Mouse (Mus musculus) stomach, embryonic 15.5 days (tissue): Measurements from ENCODE around the gene Zfp652. TPM values are rescaled to one million over a fixed set of nuclear protein-coding genes. Genes with fewer than 3 reads are reported as not detected.

Experiments used
- ATAC-seq: fragments of 200-750 bp; cut with Nextera tagmentation; 2 replicates; pipeline ENCODE4 v1.8.0; 2017; ENCODE audit warnings: low read depth, moderate number of reproducible peaks, moderate TSS enrichment; ENCODE audit not compliant: insufficient read depth, low FRiP score
- H3K27ac ChIP-seq: fragments of 300-500 bp; sonication (generic); 2 replicates; pipeline ENCODE4 v1.5.1; 2015; ENCODE audit warnings: mild to moderate bottlenecking, inconsistent platforms
- H3K27me3 ChIP-seq: fragments of 300-500 bp; sonication (generic); replicated peaks from 2 replicates; pipeline ENCODE4 v1.6.1; 2015; ENCODE audit warnings: inconsistent platforms
- H3K36me3 ChIP-seq: fragments of 300-500 bp; sonication (generic); 2 replicates; pipeline ENCODE4 v1.6.1; 2015; ENCODE audit warnings: inconsistent platforms
- H3K4me1 ChIP-seq: fragments of 300-500 bp; sonication (generic); 2 replicates; pipeline ENCODE4 v1.6.1; 2015; ENCODE audit warnings: inconsistent platforms
- H3K4me2 ChIP-seq: fragments of 300-500 bp; sonication (generic); 2 replicates; pipeline ENCODE4 v1.6.1; 2015; ENCODE audit warnings: mild to moderate bottlenecking, inconsistent platforms
- H3K4me3 ChIP-seq: fragments of 300-500 bp; sonication (generic); replicated peaks from 2 replicates; pipeline ENCODE4 v1.5.1; 2015; ENCODE audit warnings: inconsistent platforms
- H3K9ac ChIP-seq: fragments of 300-500 bp; sonication (generic); 2 replicates; pipeline ENCODE4 v1.6.1; 2015; ENCODE audit warnings: inconsistent platforms
- H3K9me3 ChIP-seq: fragments of 300-500 bp; sonication (generic); 2 replicates; pipeline ENCODE4 v1.6.1; 2016; ENCODE audit warnings: inconsistent platforms
- WGBS: fragments of 180-500 bp; shearing (Covaris S2); methylation state at CpG from one replicate; pipeline ENCODE4 v1.1.7; 2015; 5-methylcytosine and 5-hydroxymethylcytosine counted together
- polyA plus RNA-seq: library from polyadenylated mRNA; unstranded; fragments of >200 nt; fragmentation: Nextera tagmentation; extraction: Ambion mirVana; gene quantifications from 2 replicates; pipeline ENCODE4 v1.2.1, GENCODE M21; 2015

Gene Zfp652
- polyA plus RNA-seq, 1 experiment from 2014 or later = 21.7 TPM

- Histone ChIP-seq H3K36me3 (no peaks in the 10 kb centered on the region), H3K4me2 (no peak overlapping the region), H3K27me3 (no peaks in the 10 kb centered on the region), H3K27ac (no peak overlapping the region), H3K9me3 (no peaks in the 10 kb centered on the region), H3K4me3 (no peak overlapping the region), H3K9ac (no peak overlapping the region), H3K4me1 (0 out of 2 replicates have a peak, but pooled peaks cover 7% of the 10 kb centered on the region)
- WGBS = 86% methylated on average over 8 of the region's 8 CpGs
- no peak for ATAC-seq
Measured at GRCm38 (mm10) chr11:95771665-95772064, 59.2 kb downstream of the Zfp652 start.

GRCm38 (mm10) chr11:95773264-95773663 lies 60.8 kb downstream of the Zfp652 start:
- Histone ChIP-seq H3K9ac (no peak overlapping the region), H3K4me2 (no peak overlapping the region), H3K9me3 (no peaks in the 10 kb centered on the region), H3K4me3 (no peak overlapping the region), H3K27ac (no peak overlapping the region), H3K27me3 (no peaks in the 10 kb centered on the region), H3K4me1 (0 out of 2 replicates have a peak, but pooled peaks cover 7% of the 10 kb centered on the region), H3K36me3 (no peaks in the 10 kb centered on the region)
- no peak for ATAC-seq
- WGBS = 84% methylated on average over 3 of the region's 3 CpGs

GRCm38 (mm10) chr11:95777323-95778297 lies 65.1 kb downstream of the Zfp652 start:
- peak; percentile 82 for ATAC-seq
- no peak overlapping the region for H3K4me2 ChIP-seq
- H3K36me3 ChIP-seq = no peaks in the 10 kb centered on the region
- H3K9ac ChIP-seq = no peak overlapping the region
- H3K4me3 ChIP-seq = no peak overlapping the region
- 55% methylated on average over 17 of the region's 17 CpGs for WGBS
- no peaks in the 10 kb centered on the region for H3K9me3 ChIP-seq
- H3K27ac ChIP-seq = peak overlapping the region; percentile 6; the same call in 1 of the 2 replicates
- H3K27me3 ChIP-seq = no peaks in the 10 kb centered on the region
- no peaks in the 10 kb centered on the region for H3K4me1 ChIP-seq

GRCm38 (mm10) chr11:95778831-95779251 lies 66.4 kb downstream of the Zfp652 start:
- Histone ChIP-seq H3K4me3 (no peak overlapping the region), H3K4me2 (no peak overlapping the region), H3K4me1 (no peaks in the 10 kb centered on the region), H3K9me3 (no peaks in the 10 kb centered on the region), H3K27me3 (no peaks in the 10 kb centered on the region), H3K27ac (no peak overlapping the region), H3K9ac (no peak overlapping the region), H3K36me3 (no peaks in the 10 kb centered on the region)
- no peak for ATAC-seq
- WGBS = 85% methylated on average over 4 of the region's 4 CpGs

- no peak overlapping the region for H3K9ac ChIP-seq
- H3K36me3 ChIP-seq = no peaks in the 10 kb centered on the region
- 68% methylated on average over 4 of the region's 4 CpGs for WGBS
- H3K27me3 ChIP-seq = no peaks in the 10 kb centered on the region
- no peak overlapping the region for H3K4me2 ChIP-seq
- H3K27ac ChIP-seq = no peak overlapping the region
- H3K4me3 ChIP-seq = no peak overlapping the region
- H3K9me3 ChIP-seq = no peaks in the 10 kb centered on the region
- no peak for ATAC-seq
- no peaks in the 10 kb centered on the region for H3K4me1 ChIP-seq
Measured at GRCm38 (mm10) chr11:95779366-95779765, 66.9 kb downstream of the Zfp652 start.

GRCm38 (mm10) chr11:95780480-95780879 lies 68.0 kb downstream of the Zfp652 start:
- Histone ChIP-seq H3K4me1 (no peaks in the 10 kb centered on the region), H3K9ac (no peak overlapping the region), H3K27me3 (no peaks in the 10 kb centered on the region), H3K9me3 (no peaks in the 10 kb centered on the region), H3K4me3 (no peak overlapping the region), H3K36me3 (no peaks in the 10 kb centered on the region), H3K27ac (no peak overlapping the region), H3K4me2 (no peak overlapping the region)
- 86% methylated on average over 8 of the region's 8 CpGs for WGBS
- ATAC-seq = no peak

- Histone ChIP-seq H3K4me3 (no peak overlapping the region), H3K9ac (no peak overlapping the region), H3K4me1 (no peaks in the 10 kb centered on the region), H3K4me2 (no peak overlapping the region), H3K9me3 (no peaks in the 10 kb centered on the region), H3K36me3 (no peaks in the 10 kb centered on the region), H3K27ac (no peak overlapping the region), H3K27me3 (no peaks in the 10 kb centered on the region)
- no peak for ATAC-seq
- 83% methylated on average over 11 of the region's 11 CpGs for WGBS
Measured at GRCm38 (mm10) chr11:95781557-95781956, 69.1 kb downstream of the Zfp652 start.

GRCm38 (mm10) chr11:95783457-95783856 lies 71.0 kb downstream of the Zfp652 start:
- Histone ChIP-seq H3K27ac (no peak overlapping the region), H3K27me3 (no peaks in the 10 kb centered on the region), H3K36me3 (no peaks in the 10 kb centered on the region), H3K9me3 (no peaks in the 10 kb centered on the region), H3K4me2 (no peak overlapping the region), H3K4me3 (no peak overlapping the region), H3K4me1 (no peaks in the 10 kb centered on the region), H3K9ac (no peak overlapping the region)
- no peak for ATAC-seq
- WGBS = 84% methylated on average over 4 of the region's 4 CpGs

GRCm38 (mm10) chr11:95783958-95784357 lies 71.5 kb downstream of the Zfp652 start:
- Histone ChIP-seq H3K4me3 (no peak overlapping the region), H3K4me2 (no peak overlapping the region), H3K27me3 (no peaks in the 10 kb centered on the region), H3K9me3 (no peaks in the 10 kb centered on the region), H3K9ac (no peak overlapping the region), H3K36me3 (no peaks in the 10 kb centered on the region), H3K27ac (no peak overlapping the region), H3K4me1 (no peaks in the 10 kb centered on the region)
- ATAC-seq = no peak
- 86% methylated on average over 9 of the region's 9 CpGs for WGBS

GRCm38 (mm10) chr11:95785675-95786074 lies 73.2 kb downstream of the Zfp652 start:
- Histone ChIP-seq H3K4me1 (no peaks in the 10 kb centered on the region), H3K27me3 (no peaks in the 10 kb centered on the region), H3K27ac (no peak overlapping the region), H3K36me3 (no peaks in the 10 kb centered on the region), H3K4me3 (no peak overlapping the region), H3K9ac (no peak overlapping the region), H3K9me3 (no peaks in the 10 kb centered on the region), H3K4me2 (no peak overlapping the region)
- 94% methylated on average over 4 of the region's 4 CpGs for WGBS
- no peak for ATAC-seq

- Histone ChIP-seq H3K4me1 (no peaks in the 10 kb centered on the region), H3K27me3 (no peaks in the 10 kb centered on the region), H3K27ac (no peak overlapping the region), H3K4me3 (no peak overlapping the region), H3K9ac (no peak overlapping the region), H3K9me3 (no peaks in the 10 kb centered on the region), H3K4me2 (no peak overlapping the region), H3K36me3 (no peaks in the 10 kb centered on the region)
- no peak for ATAC-seq
- 84% methylated on average over 6 of the region's 6 CpGs for WGBS
Measured at GRCm38 (mm10) chr11:95786511-95786910, 74.0 kb downstream of the Zfp652 start.

- Histone ChIP-seq H3K36me3 (no peaks in the 10 kb centered on the region), H3K4me3 (no peak overlapping the region), H3K4me1 (no peaks in the 10 kb centered on the region), H3K9me3 (no peaks in the 10 kb centered on the region), H3K4me2 (no peak overlapping the region), H3K27me3 (no peaks in the 10 kb centered on the region), H3K9ac (no peak overlapping the region), H3K27ac (no peak overlapping the region)
- ATAC-seq = no peak
- WGBS = 78% methylated on average over 8 of the region's 8 CpGs
Measured at GRCm38 (mm10) chr11:95789451-95789891, 77.0 kb downstream of the Zfp652 start.
